Mouse (Mus musculus) thymus, postnatal 10 days (tissue): ENCODE measurements around the gene Iscu.

ENCODE experiments used
- DNase-seq, 2 experiments: peaks; one replicate each; pipeline ENCODE4 v3.0.0; 2021; ENCODE audit warnings: low spot score in 2 of 2

The Iscu gene

DNA sequence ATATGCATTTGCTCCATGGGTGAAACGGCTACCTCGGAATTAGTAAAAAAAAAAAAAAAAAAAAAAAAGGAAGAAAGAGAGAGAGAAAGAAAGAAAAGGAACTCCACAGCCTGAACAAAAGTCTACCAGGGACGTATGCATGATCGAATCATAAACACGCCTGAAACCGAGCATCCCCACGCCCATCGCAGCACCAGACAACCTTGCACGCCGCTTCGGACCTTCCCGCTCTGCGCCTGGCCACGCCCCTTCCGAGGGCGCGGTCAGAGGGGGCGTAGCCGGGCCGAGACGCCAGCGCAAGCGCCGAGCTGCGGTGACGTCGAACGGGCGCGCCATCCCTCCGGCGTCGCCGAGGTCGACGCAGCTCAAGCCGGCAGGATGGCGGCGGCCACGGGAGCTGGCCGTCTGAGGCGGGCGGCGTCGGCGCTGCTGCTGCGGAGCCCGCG, at the start of gene Iscu, which contains the start of gene Sart3:
Iscu (plus strand) TSS at position 299 of the 446 bp plus-strand sequence.
Sart3 (minus strand) TSS at position 61 of the 446 bp plus-strand sequence.
- DNase-seq: peak; percentile 92 to 95

DNA sequence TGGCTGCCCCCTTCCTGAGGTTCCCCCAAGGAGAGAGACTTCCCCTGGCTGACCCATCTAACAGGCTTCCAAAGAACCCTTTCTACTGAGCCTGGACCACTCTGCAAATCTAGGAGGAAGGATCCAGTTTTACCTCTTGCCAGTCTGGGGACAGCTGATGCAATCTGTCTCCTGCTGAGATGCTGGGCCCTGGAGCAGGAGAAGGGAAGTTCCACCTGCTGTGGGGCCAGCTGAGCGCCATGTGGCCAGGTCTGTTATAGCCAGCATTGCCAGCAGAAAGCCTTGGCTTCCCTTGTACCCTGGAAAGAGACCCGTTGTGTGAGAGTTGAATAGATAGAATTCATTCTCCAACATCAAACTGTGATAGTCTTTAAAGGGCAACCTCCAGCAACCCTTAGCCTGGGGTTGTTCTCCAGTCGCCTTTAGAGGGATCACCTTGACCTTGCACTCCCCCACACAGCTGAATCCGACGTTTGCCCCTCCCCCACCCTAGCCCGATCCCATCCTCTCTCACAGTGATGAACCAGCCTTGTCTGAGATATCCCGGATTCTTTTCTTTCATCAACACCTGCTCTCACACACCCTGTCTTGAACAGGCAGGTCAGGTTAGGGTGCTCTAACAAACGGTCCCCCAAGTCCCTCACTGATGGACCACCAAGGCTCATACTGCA, 48.8 kb upstream of the Iscu start:
- DNase-seq: no peak

DNA sequence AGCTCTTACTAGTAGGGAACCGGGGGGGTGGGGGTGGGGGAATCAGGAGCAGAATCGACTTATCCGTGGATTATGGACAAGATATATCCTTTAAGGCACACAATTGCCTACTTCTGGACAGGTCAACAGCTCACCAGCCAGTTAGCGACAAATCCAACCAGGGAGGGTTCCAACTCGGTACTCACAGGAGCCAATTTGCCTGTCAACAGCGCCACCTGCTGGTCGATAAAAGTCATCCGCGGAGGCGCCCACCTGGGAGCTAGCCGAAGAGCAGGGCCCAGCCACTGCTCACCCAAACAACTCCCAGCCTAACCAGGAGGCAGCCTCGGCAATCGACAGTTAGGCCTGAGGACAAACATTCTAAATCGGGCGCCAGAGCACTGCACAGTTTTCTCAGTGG, 48.1 kb upstream of the Iscu start, which contains the start of gene 1700069L16Rik:
1700069L16Rik (minus strand) TSS at position 327 of the 400 bp plus-strand sequence.
- DNase-seq: peak; percentile 34 to 75

DNA sequence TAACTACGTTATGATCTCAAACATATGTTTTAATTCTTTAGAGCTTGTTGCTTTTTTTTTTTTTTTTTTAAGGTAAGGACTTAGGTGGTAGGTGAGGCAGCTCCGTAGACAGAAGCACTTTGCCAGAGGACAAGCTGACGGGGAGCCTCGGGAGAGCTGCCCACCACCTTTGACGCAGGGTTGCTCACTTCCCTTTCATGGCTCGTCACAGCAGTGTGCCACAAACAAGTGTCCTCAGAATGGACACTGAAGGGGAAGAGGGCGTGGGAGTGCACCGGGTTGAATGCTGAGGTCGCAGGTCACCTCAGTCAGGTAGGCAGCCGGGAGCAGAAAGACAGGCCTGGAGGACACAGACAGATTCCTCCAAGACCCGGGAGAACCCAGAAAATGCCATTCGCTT, 47.1 kb upstream of the Iscu start:
- DNase-seq: no peak

DNA sequence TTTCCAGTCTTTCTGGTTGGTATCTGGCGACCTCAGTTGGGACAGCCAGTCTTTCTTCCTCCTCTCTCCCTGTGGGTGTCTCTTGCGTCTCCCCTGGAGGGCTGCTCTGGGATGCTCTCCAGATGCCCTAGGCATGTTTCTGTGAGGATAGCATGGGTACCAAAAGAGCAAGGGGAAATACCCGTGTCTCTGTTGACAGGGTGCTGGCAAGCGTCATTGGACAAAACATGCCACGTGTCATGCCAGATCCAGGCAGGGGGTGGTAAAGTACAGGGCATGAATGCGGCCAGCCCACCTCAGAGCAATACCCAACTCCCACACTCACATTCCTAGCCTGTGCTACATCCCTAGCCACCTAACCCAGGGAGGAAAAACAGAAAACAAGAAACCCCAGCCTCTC, 45.9 kb upstream of the Iscu start:
- no peak for DNase-seq

DNA sequence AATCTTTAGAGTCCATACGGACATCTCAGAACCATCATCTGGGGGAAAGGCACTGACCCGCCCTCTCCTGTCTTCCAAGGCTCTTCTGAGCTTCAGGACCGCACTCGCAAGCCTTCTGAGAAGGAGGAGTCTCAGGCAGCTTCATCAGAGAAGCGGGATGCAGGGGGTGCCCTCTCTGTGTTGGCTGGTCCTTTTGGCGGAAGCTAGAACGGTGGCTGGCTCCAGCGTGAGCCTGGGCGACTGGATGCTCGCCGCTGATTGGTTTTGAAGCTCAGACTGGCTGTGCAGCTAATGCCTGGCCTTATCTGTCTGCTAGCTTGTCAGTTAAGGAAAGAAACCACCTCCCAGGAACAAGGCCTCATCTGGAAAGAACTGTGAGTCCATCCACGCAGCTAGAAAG, 45.3 kb upstream of the Iscu start:
- DNase-seq: no peak

DNA sequence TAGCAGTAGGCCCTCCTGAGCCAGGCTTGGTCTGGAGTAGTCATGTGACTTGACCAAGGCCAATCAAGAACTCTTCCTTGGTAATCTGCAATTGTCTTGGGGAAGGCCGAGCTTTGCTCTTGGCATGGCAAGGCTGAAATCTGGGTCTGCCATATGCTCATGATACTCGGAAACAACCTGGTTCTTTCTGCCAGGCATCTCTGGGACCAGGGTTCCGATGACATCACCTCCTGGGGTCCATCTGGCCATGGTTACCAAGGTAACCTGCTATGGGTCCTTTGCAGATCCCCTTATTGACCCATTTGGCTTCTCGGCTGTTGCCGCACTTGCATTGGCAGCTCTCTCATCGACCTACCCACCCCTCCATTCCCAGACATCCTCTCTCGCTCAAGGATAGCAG, 44.5 kb upstream of the Iscu start:
- no peak for DNase-seq

DNA sequence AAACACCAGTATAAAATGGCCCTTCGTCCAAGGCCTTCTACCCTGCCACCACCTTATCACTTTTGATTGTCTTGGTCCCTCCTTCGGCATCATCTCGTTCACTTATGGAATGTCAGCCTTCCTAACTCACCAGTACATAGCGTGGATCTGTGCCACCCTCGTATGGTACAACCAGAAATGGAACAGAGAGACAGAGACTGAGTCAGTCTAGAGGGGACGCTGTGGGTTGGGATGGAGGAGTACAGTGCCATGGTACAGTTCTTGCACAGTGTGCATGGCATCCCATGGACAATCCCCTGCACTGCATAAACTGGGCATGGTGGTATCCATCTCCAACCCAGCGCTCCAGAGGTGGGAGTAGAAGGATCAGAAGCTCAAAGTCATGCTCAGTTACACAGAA, 43.9 kb upstream of the Iscu start:
- DNase-seq: no peak

DNA sequence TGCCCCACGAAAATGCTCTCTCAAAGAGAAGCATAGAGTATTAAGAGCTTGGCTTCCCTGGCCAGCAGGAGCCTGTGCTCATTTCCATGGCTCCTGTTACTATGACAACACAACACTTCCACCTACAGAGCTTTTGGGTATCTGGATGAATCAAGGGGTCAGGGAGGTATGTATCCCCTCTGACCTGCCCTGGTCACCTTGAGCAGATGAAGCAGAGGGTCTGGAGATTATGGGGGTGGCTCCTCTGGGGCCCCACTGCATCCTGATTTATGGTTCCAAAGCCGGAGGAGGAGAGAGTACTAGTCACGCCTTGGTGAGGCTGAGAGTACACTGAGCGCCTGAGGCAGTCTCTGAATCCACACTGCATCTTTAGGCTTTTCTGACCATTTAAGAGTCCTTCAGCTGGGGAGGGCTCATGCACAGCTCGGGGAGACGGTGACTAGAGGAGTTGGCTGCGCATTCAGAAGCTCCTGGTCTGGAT, 41.9 kb upstream of the Iscu start:
- no peak for DNase-seq

DNA sequence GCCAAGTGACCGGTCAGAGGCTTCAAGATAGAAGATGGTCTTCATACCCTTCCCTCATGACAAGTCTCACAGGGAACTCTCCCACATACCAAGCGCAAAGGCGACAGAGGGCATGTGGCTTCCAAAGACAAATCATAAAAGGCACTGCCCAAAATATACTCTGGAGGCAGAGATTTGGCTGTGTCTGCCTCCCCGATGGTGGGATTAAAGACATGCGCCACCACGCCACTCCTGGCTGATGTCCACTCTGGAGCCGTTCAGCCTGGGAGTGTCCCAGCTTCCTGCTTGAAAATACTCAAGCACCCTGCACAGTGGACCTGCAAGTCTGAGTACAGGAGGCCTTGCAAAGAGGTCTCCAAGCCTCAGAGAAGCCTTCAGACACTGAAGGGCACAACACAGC, 41.4 kb upstream of the Iscu start:
- no peak for DNase-seq

DNA sequence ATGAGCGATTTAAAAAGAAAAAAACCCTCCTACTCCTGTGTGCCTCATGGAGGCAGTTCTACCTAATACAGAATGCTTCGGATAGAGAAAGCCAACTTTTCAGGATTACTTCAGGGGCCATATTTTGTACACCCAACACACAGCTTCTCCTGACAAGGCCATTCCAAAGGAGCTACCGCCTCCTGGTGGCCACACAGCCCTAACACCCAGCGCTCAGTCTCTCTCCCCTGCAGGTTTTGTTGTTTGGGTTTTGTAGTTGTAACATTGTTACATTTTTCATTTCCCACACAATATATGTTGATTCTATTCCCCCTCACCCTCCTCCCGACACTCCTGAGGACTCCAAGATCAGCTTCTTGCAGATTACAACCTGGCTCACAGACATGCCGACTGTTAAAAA, 40.4 kb upstream of the Iscu start:
- peak in 1 of 2 experiments; percentile 67 for DNase-seq

DNA sequence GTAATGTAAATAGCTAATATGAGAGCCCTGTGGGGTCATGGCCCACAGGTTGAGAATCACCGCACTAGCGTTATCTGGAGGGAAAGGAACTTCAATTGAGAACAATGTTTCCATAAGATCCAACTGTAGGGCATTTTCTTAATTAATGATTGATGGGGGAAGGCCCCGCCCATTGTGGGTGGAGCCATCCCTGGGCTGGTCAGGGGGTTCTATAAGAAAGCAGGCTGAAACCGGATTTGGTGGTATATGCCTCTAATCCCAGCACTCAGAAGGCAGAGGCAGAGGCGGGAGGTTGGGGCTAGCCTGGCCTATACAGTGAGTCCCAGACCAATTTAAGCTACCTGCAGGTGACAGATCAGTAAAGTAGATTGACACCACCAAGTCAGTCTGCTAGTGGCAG, 38.2 kb upstream of the Iscu start:
- no peak for DNase-seq

DNA sequence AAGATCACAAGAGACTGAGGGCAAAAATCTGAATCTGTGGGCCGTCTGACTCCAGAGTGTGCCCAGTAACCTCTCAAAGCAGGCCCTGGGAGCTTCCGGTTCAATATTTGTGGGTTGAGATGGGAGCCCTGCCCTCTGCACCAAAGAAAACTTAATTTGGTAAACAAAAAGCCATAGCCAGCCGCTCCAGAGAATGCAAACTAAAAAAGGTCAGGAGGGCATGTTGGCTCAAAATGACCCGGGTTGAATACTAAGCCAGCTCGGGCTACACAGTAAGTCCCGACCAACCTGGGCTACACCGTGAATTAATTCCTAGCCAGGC, 37.6 kb upstream of the Iscu start:
- DNase-seq: no peak

DNA sequence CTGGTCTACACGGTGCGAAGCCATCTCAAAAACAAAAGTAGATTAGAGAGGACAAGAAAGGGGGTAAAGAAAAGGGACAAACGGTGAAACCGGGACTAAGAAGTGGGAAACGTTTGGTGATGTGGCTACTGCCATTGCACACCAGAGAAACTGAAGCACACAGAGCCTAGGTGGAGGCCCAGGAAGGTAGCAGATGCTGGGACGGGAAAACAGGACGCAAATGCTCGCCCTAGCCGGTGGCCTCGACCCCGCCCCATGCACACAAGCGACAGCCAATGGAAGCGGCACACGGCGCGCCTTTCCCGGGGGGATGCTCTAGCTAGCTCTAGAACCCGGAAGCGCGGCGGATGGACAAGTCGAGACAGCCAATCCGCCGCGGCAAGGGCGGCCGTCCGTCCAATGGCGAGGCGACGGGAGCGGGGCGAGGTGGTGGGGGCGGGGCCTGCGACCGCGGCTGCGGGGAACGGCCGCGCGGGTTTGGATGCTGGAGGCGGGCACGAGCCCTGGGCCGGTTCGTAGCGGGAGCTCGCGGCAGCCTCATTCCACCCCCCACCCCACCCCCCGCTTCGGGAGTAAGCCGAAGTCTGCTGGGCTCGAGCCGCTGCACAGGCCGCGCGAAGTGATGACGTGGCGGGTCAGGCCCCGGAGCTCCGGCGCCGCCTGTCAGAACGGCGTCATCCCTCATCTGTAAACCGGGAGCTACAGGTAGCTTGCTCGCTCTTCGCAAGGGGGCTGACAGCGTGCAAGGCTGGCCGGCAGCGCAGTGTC, 37.0 kb upstream of the Iscu start, which contains the start of gene Ficd:
Ficd (plus strand) TSS at position 459 of the 768 bp plus-strand sequence.
- peak; percentile 90 to 92 for DNase-seq

DNA sequence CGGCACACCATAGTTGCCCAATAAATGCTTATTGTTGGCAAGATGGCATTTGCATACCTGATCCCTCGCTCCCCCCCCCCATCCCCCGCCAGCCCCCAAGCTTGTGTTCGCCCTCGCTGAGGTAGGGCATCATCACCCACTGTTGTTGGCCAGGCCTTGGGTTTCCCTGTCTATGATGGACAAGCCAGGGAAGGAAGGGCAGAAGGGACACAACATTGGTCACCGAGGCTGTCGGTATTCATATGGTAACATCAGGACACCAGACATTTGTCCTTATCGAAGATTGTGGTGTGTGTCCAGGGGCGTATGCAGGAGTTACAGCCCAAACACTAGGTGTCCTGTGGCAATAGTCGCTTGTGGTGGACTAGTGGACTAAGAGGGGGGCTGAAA, 36.4 kb upstream of the Iscu start:
- no peak for DNase-seq

DNA sequence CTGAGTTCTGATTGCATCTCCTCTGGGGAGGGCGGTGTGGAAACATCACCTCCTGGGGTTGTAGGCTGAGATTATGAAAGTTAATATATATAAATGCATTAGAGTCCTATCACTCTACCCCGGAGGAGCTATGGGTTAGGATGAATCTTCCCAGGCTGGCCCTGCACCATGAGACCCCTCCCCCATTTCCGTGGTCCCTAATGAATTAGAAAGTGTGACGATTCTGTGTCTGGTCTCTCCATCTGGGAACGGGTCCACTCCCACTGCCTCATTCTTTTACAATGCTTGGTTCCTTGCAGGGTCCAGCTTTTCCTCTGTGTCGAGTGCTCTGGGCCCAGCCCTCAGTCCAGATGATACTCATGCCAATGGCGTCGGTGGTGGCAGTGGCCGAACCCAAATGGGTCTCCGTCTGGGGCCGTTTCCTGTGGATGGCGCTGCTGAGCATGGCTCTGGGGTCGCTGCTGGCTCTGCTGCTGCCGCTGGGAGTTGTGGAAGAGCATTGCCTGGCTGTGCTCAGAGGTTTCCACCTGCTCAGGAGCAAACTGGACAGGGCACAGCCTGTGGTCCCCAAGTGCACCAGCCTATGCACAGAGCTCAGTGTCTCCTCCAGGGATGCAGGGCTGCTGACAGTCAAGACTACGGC, 35.9 kb upstream of the Iscu start:
- no peak for DNase-seq

DNA sequence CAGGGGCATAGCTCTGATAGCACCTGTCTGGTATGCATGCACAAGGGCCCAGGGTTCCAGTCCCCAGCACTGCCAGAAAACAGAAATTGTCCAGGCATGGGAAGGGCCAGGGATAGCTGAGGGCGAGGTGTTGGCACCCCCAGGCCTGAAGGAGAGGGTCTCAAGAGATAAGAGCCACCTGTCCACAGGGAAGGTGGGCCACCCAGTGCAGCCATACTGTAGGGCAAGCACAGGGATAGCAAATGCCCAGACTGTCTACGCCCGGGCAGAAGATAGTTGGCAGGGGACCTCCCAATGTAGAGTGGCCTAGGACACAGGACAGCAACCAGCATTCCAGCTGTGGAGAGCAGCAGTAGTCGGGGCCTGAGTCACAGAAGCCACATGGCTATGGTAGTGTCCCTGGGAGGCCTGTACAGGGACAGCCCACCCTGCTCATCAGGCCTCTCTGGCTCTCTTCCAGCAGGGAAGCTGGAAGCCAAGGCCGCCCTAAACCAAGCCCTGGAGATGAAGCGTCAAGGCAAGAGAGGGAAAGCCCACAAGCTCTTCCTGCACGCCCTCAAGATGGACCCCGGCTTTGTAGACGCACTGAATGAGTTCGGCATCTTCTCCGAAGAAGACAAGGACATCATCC, 34.8 kb upstream of the Iscu start:
- no peak for DNase-seq

DNA sequence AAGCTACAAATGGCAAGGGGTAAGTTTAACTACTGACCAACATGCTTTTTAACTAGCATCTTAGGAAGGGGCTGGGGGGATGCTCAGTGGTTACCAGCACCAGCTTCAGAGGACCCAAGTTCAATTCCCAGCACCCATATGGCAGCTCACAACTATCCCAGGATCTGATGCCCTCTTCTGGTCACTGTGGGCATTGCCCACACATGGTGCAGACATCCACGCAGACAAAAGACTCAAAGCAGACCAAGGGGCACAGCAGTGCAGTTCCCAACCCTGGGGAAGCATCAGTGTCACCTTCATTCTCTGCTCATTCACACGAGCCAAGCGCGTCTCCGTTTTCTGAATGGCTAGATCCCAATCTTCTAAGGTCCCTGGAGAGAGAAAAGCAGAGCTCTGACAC, 24.9 kb upstream of the Iscu start:
- DNase-seq: no peak

DNA sequence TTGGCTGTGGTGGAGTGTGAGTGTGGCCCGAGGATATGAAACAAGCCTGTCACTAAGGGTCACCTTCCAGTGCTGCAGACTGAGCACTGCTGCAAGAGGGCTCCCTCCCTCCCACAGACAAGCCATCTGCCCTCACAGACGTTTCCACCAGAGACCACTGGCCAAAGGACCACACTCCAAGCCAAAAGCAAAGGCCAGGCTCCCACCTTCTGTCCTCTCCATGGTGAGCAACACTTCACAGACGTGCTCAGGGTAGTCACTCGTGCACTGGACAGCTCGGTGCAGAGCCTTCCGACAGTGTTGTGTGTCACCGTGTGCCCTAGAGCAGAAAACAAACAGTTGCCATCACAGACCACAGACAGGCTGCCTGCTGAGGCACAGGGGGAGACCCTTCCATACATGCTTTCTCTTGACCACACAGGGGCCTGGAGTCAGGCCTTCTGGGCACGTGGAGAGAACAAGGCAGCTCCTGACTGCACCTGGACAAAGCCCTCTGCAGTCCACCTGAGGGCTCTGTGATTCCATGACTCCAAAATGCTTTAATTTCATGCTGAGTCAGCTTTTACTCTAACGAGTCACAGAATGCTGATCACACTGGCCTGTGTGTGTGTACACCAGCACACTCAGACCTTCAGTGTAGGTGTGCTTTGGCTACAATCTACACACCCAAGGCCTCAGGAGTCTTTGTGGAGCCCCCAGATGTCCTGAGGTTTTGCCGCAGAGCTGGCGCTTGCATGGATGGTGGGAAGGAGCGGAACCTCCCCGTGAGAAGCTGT, 23.8 kb upstream of the Iscu start:
- DNase-seq: no peak

DNA sequence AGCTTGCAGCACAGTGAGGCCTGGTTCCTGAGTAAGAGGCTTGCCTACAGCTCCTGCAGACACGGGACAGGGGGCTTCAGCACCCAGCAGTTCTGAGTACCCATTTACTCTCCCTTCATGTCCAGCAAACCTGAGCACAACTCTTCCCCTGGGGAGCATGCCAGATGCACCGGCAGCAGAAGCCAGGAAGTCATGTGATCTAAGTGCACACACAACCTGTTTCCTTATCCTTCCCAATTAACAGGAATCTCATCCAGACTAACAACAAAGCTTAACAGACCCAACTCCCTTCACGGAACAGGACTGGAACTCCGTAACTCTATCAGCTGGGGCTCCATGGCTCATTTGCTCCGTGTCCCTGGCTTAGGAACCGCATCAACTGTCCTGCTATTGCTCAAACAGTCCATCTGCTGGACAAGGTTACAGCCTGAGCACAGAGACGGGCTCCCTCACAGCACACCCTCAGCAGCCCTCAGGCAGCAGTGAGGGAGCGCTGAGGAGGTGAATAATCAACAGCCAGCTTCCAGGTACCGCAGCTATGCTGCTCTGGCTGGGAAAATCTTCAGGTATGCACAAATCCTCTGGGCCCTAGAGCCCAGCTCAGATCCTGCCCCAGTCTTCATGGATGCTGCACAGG, 20.9 kb upstream of the Iscu start:
- DNase-seq: no peak
